Mouse (Mus musculus) layer of hippocampus, postnatal 36 days (tissue): ENCODE data around the gene 3110082I17Rik. TPM values are rescaled to one million over a fixed set of nuclear protein-coding genes. Genes with fewer than 3 reads are reported as not detected.
"Not testable (repeated sequence)": the region's sequence is repeated elsewhere in the genome, so short reads cannot be mapped to it uniquely, and the experiment has no call there.

Experiments
- DNase-seq, 2 experiments: peaks; one replicate each; pipeline ENCODE4 v3.0.0; 2022
- total RNA-seq, 2 experiments: library from RNA; stranded (reverse); gene quantifications; 2 replicates each; pipeline ENCODE4 v1.2.3; 2021

The 3110082I17Rik gene
- total RNA-seq, 2 experiments from 2014 or later: 15.2 to 15.7 TPM

- DNase-seq: no peak
These were observed 109.2 kb downstream of the 3110082I17Rik start, which contains the start of gene Cox19 for GRCm38 (mm10) chr5:139351134-139351533. Gene Cox19 (minus strand): TSS chr5:139351418.

- DNase-seq: no peak
These were observed 110.6 kb downstream of the 3110082I17Rik start for GRCm38 (mm10) chr5:139349713-139350112.

GRCm38 (mm10) chr5:139347225-139347624, 113.1 kb downstream of the 3110082I17Rik start:
- DNase-seq: no peak

- DNase-seq: no peak
These were observed 115.0 kb downstream of the 3110082I17Rik start for GRCm38 (mm10) chr5:139345364-139345714.

- peak; percentile 90 to 91 for DNase-seq
These were observed 115.5 kb downstream of the 3110082I17Rik start for GRCm38 (mm10) chr5:139344687-139345363.

GRCm38 (mm10) chr5:139344021-139344686, 116.2 kb downstream of the 3110082I17Rik start:
- peak; percentile 68 to 71 for DNase-seq

- DNase-seq: no peak
These were observed 121.4 kb downstream of the 3110082I17Rik start for GRCm38 (mm10) chr5:139338891-139339290.

- no peak for DNase-seq
These were observed 121.9 kb downstream of the 3110082I17Rik start for GRCm38 (mm10) chr5:139338403-139338802.

- no peak for DNase-seq
These were observed 122.4 kb downstream of the 3110082I17Rik start for GRCm38 (mm10) chr5:139337826-139338370.

- no peak for DNase-seq
These were observed 124.7 kb downstream of the 3110082I17Rik start for GRCm38 (mm10) chr5:139335634-139336033.

- not testable (repeated sequence) for DNase-seq
These were observed 125.9 kb downstream of the 3110082I17Rik start for GRCm38 (mm10) chr5:139334394-139334793.

GRCm38 (mm10) chr5:139333301-139334013, 126.9 kb downstream of the 3110082I17Rik start:
- no peak for DNase-seq

GRCm38 (mm10) chr5:139332590-139333272, 127.6 kb downstream of the 3110082I17Rik start:
- no peak for DNase-seq

- peak; percentile 68 to 69 for DNase-seq
These were observed 128.6 kb downstream of the 3110082I17Rik start for GRCm38 (mm10) chr5:139331742-139332141.

- peak in 1 of 2 experiments; percentile 17 for DNase-seq
These were observed 129.6 kb downstream of the 3110082I17Rik start for GRCm38 (mm10) chr5:139330766-139331165.

GRCm38 (mm10) chr5:139327634-139328020, 132.7 kb downstream of the 3110082I17Rik start:
- DNase-seq: no peak

- DNase-seq: no peak
These were observed 133.2 kb downstream of the 3110082I17Rik start for GRCm38 (mm10) chr5:139326986-139327633.

GRCm38 (mm10) chr5:139326111-139326696, 134.1 kb downstream of the 3110082I17Rik start:
- DNase-seq: no peak

GRCm38 (mm10) chr5:139325395-139325966, 134.8 kb downstream of the 3110082I17Rik start, which contains the start of gene Adap1:
Gene Adap1 (minus strand): TSS chr5:139325622.
- peak; percentile 68 to 73 for DNase-seq

- DNase-seq: peak; percentile 41 to 51
These were observed 135.5 kb downstream of the 3110082I17Rik start for GRCm38 (mm10) chr5:139324691-139325394.
